Mouse (Mus musculus): Measurements from ENCODE around the gene Pcyt2. TPM values are rescaled to one million over a fixed set of nuclear protein-coding genes. Genes with fewer than 3 reads are reported as not detected.

Pcyt2 gene
- polyA plus RNA-seq, 1 experiment from 2014 or later = 320 TPM

GRCm38 (mm10) chr11:120613481-120613972, 4.2 kb downstream of the Pcyt2 start:
- H3K27ac ChIP-seq (ENCODE audit: low read depth, low read length) = peak overlapping the region; percentile 28; the same call in 1 of the 2 replicates
- no peak overlapping the region for H3K9ac ChIP-seq (ENCODE audit: low read depth, low read length)
- H3K9me3 ChIP-seq (ENCODE audit: control insufficient read depth) = no peaks in the 10 kb centered on the region
- TF ChIP-seq CTCF (IDR thresholded peaks at IDR 0.05; ENCODE audit: low read depth) = no peak
- no peaks in the 10 kb centered on the region for H3K27me3 ChIP-seq (replicated peaks; ENCODE audit: control insufficient read depth, insufficient read depth, low read length)
- H3K4me1 ChIP-seq (replicated peaks; ENCODE audit: control insufficient read depth, insufficient read depth, low read length) = peaks cover 6% of the 10 kb centered on the region; the same call in 1 of the 2 replicates
- H3K36me3 ChIP-seq (ENCODE audit: control insufficient read depth, insufficient read depth) = peaks cover 58% of the 10 kb centered on the region
- no peak overlapping the region for H3K4me2 ChIP-seq (replicated peaks; ENCODE audit: low read depth)
- H3K4me3 ChIP-seq (ENCODE audit: low read depth, low read length) = no peak overlapping the region
- 79% methylated on average over 10 of the region's 10 CpGs for WGBS
- ATAC-seq = no peak

- no peaks in the 10 kb centered on the region for H3K9me3 ChIP-seq (ENCODE audit: control insufficient read depth)
- ATAC-seq = no peak
- no peak overlapping the region for H3K27ac ChIP-seq (ENCODE audit: low read depth, low read length)
- no peaks in the 10 kb centered on the region for H3K27me3 ChIP-seq (replicated peaks; ENCODE audit: control insufficient read depth, insufficient read depth, low read length)
- peaks cover 6% of the 10 kb centered on the region; the same call in 1 of the 2 replicates for H3K4me1 ChIP-seq (replicated peaks; ENCODE audit: control insufficient read depth, insufficient read depth, low read length)
- TF ChIP-seq CTCF (IDR thresholded peaks at IDR 0.05; ENCODE audit: low read depth) = peak; percentile 92
- H3K4me2 ChIP-seq (replicated peaks; ENCODE audit: low read depth) = no peak overlapping the region
- H3K9ac ChIP-seq (ENCODE audit: low read depth, low read length) = no peak overlapping the region
- H3K4me3 ChIP-seq (ENCODE audit: low read depth, low read length) = no peak overlapping the region
- H3K36me3 ChIP-seq (ENCODE audit: control insufficient read depth, insufficient read depth) = peaks cover 52% of the 10 kb centered on the region
- 43% methylated on average over 6 of the region's 6 CpGs for WGBS
Observed at GRCm38 (mm10) chr11:120612763-120613162, 5.0 kb downstream of the Pcyt2 start.

GRCm38 (mm10) chr11:120610477-120611046, 7.2 kb downstream of the Pcyt2 start:
- Histone ChIP-seq H3K27ac (ENCODE audit: low read depth, low read length) (no peak overlapping the region), H3K4me3 (ENCODE audit: low read depth, low read length) (no peak overlapping the region), H3K9me3 (ENCODE audit: control insufficient read depth) (no peaks in the 10 kb centered on the region), H3K9ac (ENCODE audit: low read depth, low read length) (no peak overlapping the region), H3K36me3 (ENCODE audit: control insufficient read depth, insufficient read depth) (peaks cover 58% of the 10 kb centered on the region), H3K4me1 (replicated peaks; ENCODE audit: control insufficient read depth, insufficient read depth, low read length) (no peaks in the 10 kb centered on the region; the same call in 1 of the 2 replicates), H3K4me2 (replicated peaks; ENCODE audit: low read depth) (no peak overlapping the region), H3K27me3 (replicated peaks; ENCODE audit: control insufficient read depth, insufficient read depth, low read length) (no peaks in the 10 kb centered on the region)
- WGBS = 81% methylated on average over 9 of the region's 9 CpGs
- no peak for ATAC-seq
- TF ChIP-seq CTCF (IDR thresholded peaks at IDR 0.05; ENCODE audit: low read depth) = no peak

- Histone ChIP-seq H3K9me3 (ENCODE audit: control insufficient read depth) (no peaks in the 10 kb centered on the region), H3K36me3 (ENCODE audit: control insufficient read depth, insufficient read depth) (peaks cover 55% of the 10 kb centered on the region), H3K27ac (ENCODE audit: low read depth, low read length) (no peak overlapping the region), H3K4me2 (replicated peaks; ENCODE audit: low read depth) (0 out of 2 replicates have a peak overlapping the region, but pooled peaks have one; percentile 7), H3K9ac (ENCODE audit: low read depth, low read length) (no peak overlapping the region), H3K4me1 (replicated peaks; ENCODE audit: control insufficient read depth, insufficient read depth, low read length) (no peaks in the 10 kb centered on the region; the same call in 1 of the 2 replicates), H3K4me3 (ENCODE audit: low read depth, low read length) (no peak overlapping the region), H3K27me3 (replicated peaks; ENCODE audit: control insufficient read depth, insufficient read depth, low read length) (no peaks in the 10 kb centered on the region)
- no peak for TF ChIP-seq CTCF (IDR thresholded peaks at IDR 0.05; ENCODE audit: low read depth)
- 22% methylated on average over 8 of the region's 8 CpGs for WGBS
- ATAC-seq = peak; percentile 41
Observed at GRCm38 (mm10) chr11:120609250-120609649, 8.5 kb downstream of the Pcyt2 start.

GRCm38 (mm10) chr11:120608241-120609034, 9.3 kb downstream of the Pcyt2 start, which contains the start of gene Npb:
Npb (plus strand) TSS chr11:120608477.
- TF ChIP-seq CTCF (IDR thresholded peaks at IDR 0.05; ENCODE audit: low read depth) = no peak
- H3K4me1 ChIP-seq (replicated peaks; ENCODE audit: control insufficient read depth, insufficient read depth, low read length) = no peaks in the 10 kb centered on the region; the same call in 1 of the 2 replicates
- H3K4me3 ChIP-seq (ENCODE audit: low read depth, low read length) = peak within 1 kb of the TSS; percentile 14; the same call in 1 of the 2 replicates
- H3K9ac ChIP-seq (ENCODE audit: low read depth, low read length) = peak within 1 kb of the TSS; percentile 27; the same call in 1 of the 2 replicates
- H3K9me3 ChIP-seq (ENCODE audit: control insufficient read depth) = no peaks in the 10 kb centered on the region
- ATAC-seq = peak; percentile 25; the same call in 1 of the 2 replicates
- peaks cover 53% of the 10 kb centered on the region for H3K36me3 ChIP-seq (ENCODE audit: control insufficient read depth, insufficient read depth)
- no peak within 1 kb of the TSS for H3K27ac ChIP-seq (ENCODE audit: low read depth, low read length)
- H3K27me3 ChIP-seq (replicated peaks; ENCODE audit: control insufficient read depth, insufficient read depth, low read length) = no peaks in the 10 kb centered on the region
- H3K4me2 ChIP-seq (replicated peaks; ENCODE audit: low read depth) = peak within 1 kb of the TSS; percentile 59
- 5% methylated on average over 45 of the region's 45 CpGs for WGBS

GRCm38 (mm10) chr11:120606764-120607163, 11.0 kb downstream of the Pcyt2 start:
- 69% methylated on average over 4 of the region's 4 CpGs for WGBS

More at GRCm38 (mm10) chr11:120606764-120607163, 11.0 kb downstream of the Pcyt2 start:
- no peak overlapping the region for H3K4me3 ChIP-seq (ENCODE audit: low read depth, low read length)
- H3K4me2 ChIP-seq (replicated peaks; ENCODE audit: low read depth) = no peak overlapping the region
- no peak for ATAC-seq
- no peaks in the 10 kb centered on the region; the same call in 1 of the 2 replicates for H3K4me1 ChIP-seq (replicated peaks; ENCODE audit: control insufficient read depth, insufficient read depth, low read length)
- no peaks in the 10 kb centered on the region for H3K9me3 ChIP-seq (ENCODE audit: control insufficient read depth)
- H3K27ac ChIP-seq (ENCODE audit: low read depth, low read length) = 0 out of 2 replicates have a peak overlapping the region, but pooled peaks have one; percentile 15
- no peak overlapping the region for H3K9ac ChIP-seq (ENCODE audit: low read depth, low read length)
- no peaks in the 10 kb centered on the region for H3K27me3 ChIP-seq (replicated peaks; ENCODE audit: control insufficient read depth, insufficient read depth, low read length)
- no peak for TF ChIP-seq CTCF (IDR thresholded peaks at IDR 0.05; ENCODE audit: low read depth)
- H3K36me3 ChIP-seq (ENCODE audit: control insufficient read depth, insufficient read depth) = peaks cover 52% of the 10 kb centered on the region
